Mouse (Mus musculus): ENCODE measurements at regions not wholly inside any gene's neighbourhood (a gene's known extent, or its start where the extent isn't known, plus 50 kb on each side); places are given as distances from the start of the nearest gene placed in this dataset.

- TF ChIP-seq CTCF (IDR thresholded peaks at IDR 0.05; ENCODE audit: low read depth) (no peak), EP300 (optimal IDR thresholded peaks at IDR 0.05) (no peak)
Observed at GRCm38 (mm10) chr10:98838926-98839679, 75.1 kb upstream of the Atp2b1 start.
